Mouse (Mus musculus) limb, embryonic 12.5 days (tissue): ENCODE measurements around the gene Emilin1. TPM values are rescaled to one million over a fixed set of nuclear protein-coding genes. Genes with fewer than 3 reads are reported as not detected.

Source experiments
- ATAC-seq: fragments of 200-750 bp; cut with Nextera tagmentation; 2 replicates; pipeline ENCODE4 v1.8.0; 2017; ENCODE audit warnings: low read depth, moderate TSS enrichment; ENCODE audit not compliant: insufficient number of reproducible peaks, insufficient read depth, low FRiP score, low TSS enrichment
- H3K27ac ChIP-seq: fragments of 300-500 bp; sonication (generic); 2 replicates; pipeline ENCODE4 v1.5.1; 2016; ENCODE audit warnings: mild to moderate bottlenecking, moderate library complexity
- H3K27me3 ChIP-seq: fragments of 300-500 bp; sonication (generic); 2 replicates; pipeline ENCODE4 v1.6.1; 2016; ENCODE audit warnings: mild to moderate bottlenecking, moderate library complexity
- H3K36me3 ChIP-seq: fragments of 300-500 bp; sonication (generic); 2 replicates; pipeline ENCODE4 v1.6.1; 2016; ENCODE audit warnings: mild to moderate bottlenecking, moderate library complexity
- H3K4me1 ChIP-seq: fragments of 300-500 bp; sonication (generic); replicated peaks from 2 replicates; pipeline ENCODE4 v1.6.1; 2016
- H3K4me2 ChIP-seq: fragments of 300-500 bp; sonication (generic); 2 replicates; pipeline ENCODE4 v1.6.1; 2016; ENCODE audit warnings: mild to moderate bottlenecking, moderate library complexity
- H3K4me3 ChIP-seq: fragments of 300-500 bp; sonication (generic); replicated peaks from 2 replicates; pipeline ENCODE4 v1.5.1; 2016; ENCODE audit warnings: mild to moderate bottlenecking
- H3K9ac ChIP-seq: fragments of 300-500 bp; sonication (generic); replicated peaks from 2 replicates; pipeline ENCODE4 v1.6.1; 2016; ENCODE audit warnings: mild to moderate bottlenecking, moderate library complexity
- H3K9me3 ChIP-seq: fragments of 300-500 bp; sonication (generic); 2 replicates; pipeline ENCODE4 v1.6.1; 2016; ENCODE audit warnings: mild to moderate bottlenecking, moderate library complexity
- WGBS: fragments of 180-500 bp; shearing (Covaris S2); methylation state at CpG from one replicate; pipeline ENCODE4 v1.1.7; 2016; 5-methylcytosine and 5-hydroxymethylcytosine counted together
- polyA plus RNA-seq: library from polyadenylated mRNA; unstranded; fragments of >200 nt; fragmentation: Nextera tagmentation; extraction: Ambion mirVana; gene quantifications from 2 replicates; pipeline ENCODE4 v1.2.1, GENCODE M21; 2016

Emilin1 gene
- polyA plus RNA-seq, 1 experiment from 2014 or later: 221 TPM

- Histone ChIP-seq H3K4me2 (no peak overlapping the region), H3K27ac (peak overlapping the region; percentile 35; the same call in 1 of the 2 replicates), H3K27me3 (no peaks in the 10 kb centered on the region), H3K4me3 (0 out of 2 replicates have a peak overlapping the region, but pooled peaks have one; percentile 1), H3K9me3 (no peaks in the 10 kb centered on the region), H3K36me3 (peaks cover 47% of the 10 kb centered on the region), H3K9ac (no peak overlapping the region), H3K4me1 (peaks cover 75% of the 10 kb centered on the region)
- WGBS: 84% methylated on average over 11 of the region's 11 CpGs
- no peak for ATAC-seq
These were observed 4.1 kb downstream of the Emilin1 start for GRCm38 (mm10) chr5:30917348-30917747.

DNA sequence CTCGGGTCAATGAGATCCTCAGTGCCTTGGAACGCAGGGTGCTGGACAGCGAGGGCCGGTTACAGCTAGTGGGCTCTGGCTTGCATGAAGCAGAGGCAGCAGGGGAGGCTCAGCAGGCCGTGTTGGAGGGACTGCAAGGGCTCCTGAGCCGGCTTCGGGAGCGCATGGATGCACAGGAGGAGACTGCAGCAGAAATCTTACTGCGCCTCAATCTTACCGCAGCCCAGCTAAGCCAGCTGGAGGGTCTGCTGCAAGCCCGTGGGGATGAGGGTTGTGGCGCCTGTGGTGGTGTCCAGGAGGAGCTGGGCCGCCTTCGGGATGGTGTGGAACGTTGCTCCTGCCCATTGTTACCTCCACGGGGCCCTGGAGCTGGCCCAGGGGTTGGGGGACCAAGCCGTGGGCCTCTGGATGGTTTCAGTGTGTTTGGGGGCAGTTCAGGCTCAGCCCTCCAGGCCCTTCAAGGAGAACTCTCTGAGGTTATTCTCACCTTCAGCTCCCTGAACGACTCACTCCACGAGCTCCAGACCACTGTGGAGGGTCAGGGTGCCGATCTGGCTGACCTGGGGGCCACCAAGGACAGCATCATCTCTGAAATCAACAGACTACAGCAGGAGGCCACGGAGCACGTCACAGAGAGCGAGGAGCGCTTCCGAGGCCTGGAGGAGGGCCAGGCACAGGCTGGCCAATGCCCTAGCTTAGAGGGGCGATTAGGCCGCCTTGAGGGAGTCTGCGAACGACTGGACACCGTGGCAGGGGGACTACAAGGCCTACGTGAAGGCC lies 4.9 kb downstream of the Emilin1 start:
- no peaks in the 10 kb centered on the region for H3K27me3 ChIP-seq
- peaks cover 47% of the 10 kb centered on the region for H3K36me3 ChIP-seq
- peak overlapping the region; percentile 35; the same call in 1 of the 2 replicates for H3K27ac ChIP-seq
- no peaks in the 10 kb centered on the region for H3K9me3 ChIP-seq
- peaks cover 75% of the 10 kb centered on the region for H3K4me1 ChIP-seq
- 87% methylated on average over 31 of the region's 31 CpGs for WGBS
- peak overlapping the region; percentile 42; the same call in 1 of the 2 replicates for H3K9ac ChIP-seq
- no peak overlapping the region for H3K4me3 ChIP-seq
- no peak overlapping the region for H3K4me2 ChIP-seq
- ATAC-seq: no peak

- peak overlapping the region; percentile 23; the same call in 1 of the 2 replicates for H3K27ac ChIP-seq
- H3K9me3 ChIP-seq: no peaks in the 10 kb centered on the region
- 77% methylated on average over 8 of the region's 8 CpGs for WGBS
- H3K9ac ChIP-seq: peak overlapping the region; percentile 42; the same call in 1 of the 2 replicates
- no peak overlapping the region for H3K4me2 ChIP-seq
- no peak overlapping the region for H3K4me3 ChIP-seq
- no peaks in the 10 kb centered on the region for H3K27me3 ChIP-seq
- peaks cover 74% of the 10 kb centered on the region for H3K4me1 ChIP-seq
- no peak for ATAC-seq
- H3K36me3 ChIP-seq: peaks cover 47% of the 10 kb centered on the region
These were observed 5.5 kb downstream of the Emilin1 start for GRCm38 (mm10) chr5:30918691-30919090.

GRCm38 (mm10) chr5:30919831-30920614 lies 6.8 kb downstream of the Emilin1 start:
- H3K36me3 ChIP-seq: peaks cover 47% of the 10 kb centered on the region
- peaks cover 66% of the 10 kb centered on the region for H3K4me1 ChIP-seq
- 72% methylated on average over 11 of the region's 11 CpGs for WGBS
- no peak overlapping the region; the same call in 1 of the 2 replicates for H3K4me2 ChIP-seq
- no peak for ATAC-seq
- H3K4me3 ChIP-seq: no peak overlapping the region; the same call in 1 of the 2 replicates
- H3K27ac ChIP-seq: peak overlapping the region; percentile 64
- H3K9ac ChIP-seq: no peak overlapping the region
- H3K9me3 ChIP-seq: no peaks in the 10 kb centered on the region
- H3K27me3 ChIP-seq: no peaks in the 10 kb centered on the region

GRCm38 (mm10) chr5:30920621-30921020 lies 7.4 kb downstream of the Emilin1 start:
- H3K9ac ChIP-seq: no peak overlapping the region
- 68% methylated on average over 19 of the region's 19 CpGs for WGBS
- H3K27ac ChIP-seq: peak overlapping the region; percentile 64; the same call in 1 of the 2 replicates
- peaks cover 47% of the 10 kb centered on the region for H3K36me3 ChIP-seq
- peak; percentile 7; the same call in 1 of the 2 replicates for ATAC-seq
- H3K9me3 ChIP-seq: no peaks in the 10 kb centered on the region
- H3K4me1 ChIP-seq: peaks cover 60% of the 10 kb centered on the region
- no peak overlapping the region; the same call in 1 of the 2 replicates for H3K4me2 ChIP-seq
- 0 out of 2 replicates have a peak overlapping the region, but pooled peaks have one; percentile 46 for H3K4me3 ChIP-seq
- H3K27me3 ChIP-seq: no peaks in the 10 kb centered on the region

GRCm38 (mm10) chr5:30921256-30922033 lies 8.2 kb downstream of the Emilin1 start, which contains the start of gene Khk:
Gene Khk, plus strand, starts transcription at chr5:30921431.
- 1% methylated on average over 40 of the region's 40 CpGs for WGBS
- Histone ChIP-seq H3K27me3 (no peaks in the 10 kb centered on the region), H3K4me2 (peak within 1 kb of the TSS; percentile 77), H3K27ac (peak within 1 kb of the TSS; percentile 91), H3K36me3 (peaks cover 47% of the 10 kb centered on the region), H3K4me3 (peak within 1 kb of the TSS; percentile 46), H3K9ac (peak within 1 kb of the TSS; percentile 59), H3K4me1 (peaks cover 55% of the 10 kb centered on the region), H3K9me3 (no peaks in the 10 kb centered on the region)
- peak; percentile 85 for ATAC-seq

DNA sequence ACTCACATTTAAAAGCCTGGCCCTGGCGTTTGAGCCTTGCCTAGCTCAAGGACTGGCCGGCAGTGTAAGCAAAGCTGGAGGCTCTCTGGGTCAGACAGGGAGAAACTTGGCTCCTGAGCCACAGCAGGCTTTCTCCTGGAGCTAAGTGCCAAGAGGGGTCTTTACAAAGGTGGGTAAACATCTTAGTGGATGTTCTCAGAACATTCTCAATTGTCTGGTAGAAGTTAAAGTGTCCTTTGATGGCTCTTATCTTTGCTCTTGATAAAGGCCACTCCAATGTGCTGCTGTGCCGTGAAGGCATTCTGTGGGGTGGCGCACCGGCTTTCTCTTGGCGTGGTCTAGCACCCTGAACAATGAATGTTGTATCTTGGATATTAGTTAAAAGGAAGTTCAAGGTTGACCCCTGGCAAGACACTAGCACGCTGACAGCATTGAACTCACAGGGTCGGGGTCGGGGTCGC lies 9.4 kb downstream of the Emilin1 start:
- Histone ChIP-seq H3K27ac (peak overlapping the region; percentile 91), H3K36me3 (peaks cover 37% of the 10 kb centered on the region), H3K4me2 (peak overlapping the region; percentile 77), H3K9me3 (no peaks in the 10 kb centered on the region), H3K4me3 (peak overlapping the region; percentile 46; the same call in 1 of the 2 replicates), H3K4me1 (peaks cover 49% of the 10 kb centered on the region), H3K9ac (0 out of 2 replicates have a peak overlapping the region, but pooled peaks have one; percentile 59), H3K27me3 (no peaks in the 10 kb centered on the region)
- WGBS: 74% methylated on average over 10 of the region's 10 CpGs
- no peak for ATAC-seq

- peaks cover 45% of the 10 kb centered on the region for H3K4me1 ChIP-seq
- no peak for ATAC-seq
- H3K9ac ChIP-seq: no peak overlapping the region
- H3K36me3 ChIP-seq: peaks cover 31% of the 10 kb centered on the region
- no peaks in the 10 kb centered on the region for H3K9me3 ChIP-seq
- H3K4me3 ChIP-seq: no peak overlapping the region
- 88% methylated on average over 6 of the region's 6 CpGs for WGBS
- no peak overlapping the region; the same call in 1 of the 2 replicates for H3K4me2 ChIP-seq
- H3K27me3 ChIP-seq: no peaks in the 10 kb centered on the region
- no peak overlapping the region for H3K27ac ChIP-seq
These were observed 9.9 kb downstream of the Emilin1 start for GRCm38 (mm10) chr5:30923119-30923518.

- Histone ChIP-seq H3K4me2 (no peak overlapping the region), H3K4me3 (no peak overlapping the region), H3K27ac (no peak overlapping the region), H3K4me1 (peaks cover 32% of the 10 kb centered on the region), H3K27me3 (no peaks in the 10 kb centered on the region), H3K9me3 (no peaks in the 10 kb centered on the region), H3K9ac (no peak overlapping the region), H3K36me3 (peaks cover 16% of the 10 kb centered on the region)
- no peak for ATAC-seq
- WGBS: 83% methylated on average over 8 of the region's 8 CpGs
These were observed 11.4 kb downstream of the Emilin1 start for GRCm38 (mm10) chr5:30924614-30925013.

- peaks cover 10% of the 10 kb centered on the region for H3K36me3 ChIP-seq
- H3K9ac ChIP-seq: no peak overlapping the region
- no peaks in the 10 kb centered on the region for H3K27me3 ChIP-seq
- H3K4me2 ChIP-seq: no peak overlapping the region
- H3K4me3 ChIP-seq: no peak overlapping the region
- WGBS: 92% methylated on average over 5 of the region's 5 CpGs
- no peaks in the 10 kb centered on the region for H3K9me3 ChIP-seq
- peaks cover 26% of the 10 kb centered on the region for H3K4me1 ChIP-seq
- no peak for ATAC-seq
- H3K27ac ChIP-seq: no peak overlapping the region
These were observed 12.0 kb downstream of the Emilin1 start for GRCm38 (mm10) chr5:30925217-30925616.
